Mouse (Mus musculus) NIH3T3 (cell line): ENCODE measurements around the gene Gm35549.
"Not testable (repeated sequence)": the region's sequence is repeated elsewhere in the genome, so short reads cannot be mapped to it uniquely, and the experiment has no call there.

Source experiments
- DNase-seq: peaks from one replicate; pipeline ENCODE4 v3.0.0-alpha.2; 2012; ENCODE audit warnings: low read depth

Gene Gm35549

GRCm38 (mm10) chr9:122843760-122844159, at the start of gene Gm35549:
Gene Gm35549, minus strand, starts transcription at chr9:122844035.
- no peak for DNase-seq

GRCm38 (mm10) chr9:122886372-122887179, 42.7 kb upstream of the Gm35549 start:
- peak; percentile 80 for DNase-seq

- DNase-seq = no peak
Observed at GRCm38 (mm10) chr9:122885385-122885784, 41.5 kb upstream of the Gm35549 start, which contains the start of gene Zkscan7. Gene Zkscan7, plus strand, starts transcription at chr9:122885685.

GRCm38 (mm10) chr9:122875145-122875544, 31.3 kb upstream of the Gm35549 start:
- no peak for DNase-seq

- no peak for DNase-seq
Observed at GRCm38 (mm10) chr9:122874653-122875052, 30.8 kb upstream of the Gm35549 start.

GRCm38 (mm10) chr9:122872595-122872994, 28.8 kb upstream of the Gm35549 start:
- DNase-seq = no peak

GRCm38 (mm10) chr9:122866192-122866591, 22.4 kb upstream of the Gm35549 start:
- no peak for DNase-seq

GRCm38 (mm10) chr9:122865697-122866166, 21.9 kb upstream of the Gm35549 start, which contains the start of gene Zfp445:
Gene Zfp445, minus strand, starts transcription at chr9:122866006.
- DNase-seq = peak; percentile 88

- DNase-seq = no peak
Observed at GRCm38 (mm10) chr9:122864848-122865247, 21.0 kb upstream of the Gm35549 start.

- no peak for DNase-seq
Observed at GRCm38 (mm10) chr9:122863731-122864130, 19.9 kb upstream of the Gm35549 start.

- DNase-seq = no peak
Observed at GRCm38 (mm10) chr9:122860752-122861151, 16.9 kb upstream of the Gm35549 start.

GRCm38 (mm10) chr9:122856716-122857115, 12.9 kb upstream of the Gm35549 start:
- DNase-seq = no peak

- no peak for DNase-seq
Observed at GRCm38 (mm10) chr9:122855617-122856016, 11.8 kb upstream of the Gm35549 start.

GRCm38 (mm10) chr9:122855141-122855540, 11.3 kb upstream of the Gm35549 start:
- DNase-seq = not testable (repeated sequence)

GRCm38 (mm10) chr9:122854526-122854925, 10.7 kb upstream of the Gm35549 start:
- no peak for DNase-seq

GRCm38 (mm10) chr9:122847811-122848311, 4.0 kb upstream of the Gm35549 start:
- DNase-seq = not testable (repeated sequence)

GRCm38 (mm10) chr9:122846156-122846555, 2.3 kb upstream of the Gm35549 start:
- DNase-seq = peak; percentile 78

- DNase-seq = no peak
Observed at GRCm38 (mm10) chr9:122845621-122846020, 1.8 kb upstream of the Gm35549 start.

GRCm38 (mm10) chr9:122837680-122838079, 6.2 kb downstream of the Gm35549 start:
- no peak for DNase-seq

GRCm38 (mm10) chr9:122837216-122837615, 6.6 kb downstream of the Gm35549 start:
- no peak for DNase-seq

GRCm38 (mm10) chr9:122836790-122837189, 7.0 kb downstream of the Gm35549 start:
- peak; percentile 36 for DNase-seq

GRCm38 (mm10) chr9:122836126-122836525, 7.7 kb downstream of the Gm35549 start:
- no peak for DNase-seq

- DNase-seq = no peak
Observed at GRCm38 (mm10) chr9:122829826-122830380, 13.9 kb downstream of the Gm35549 start.
